Mouse (Mus musculus) intestine, postnatal 0 days (tissue): ENCODE data around the gene 2900026A02Rik. TPM values are rescaled to one million over a fixed set of nuclear protein-coding genes. Genes with fewer than 3 reads are reported as not detected.
"Not testable (repeated sequence)": the region's sequence is repeated elsewhere in the genome, so short reads cannot be mapped to it uniquely, and the experiment has no call there.

Experiments
- ATAC-seq: fragments of 200-750 bp; cut with Nextera tagmentation; 2 replicates; pipeline ENCODE4 v1.8.0; 2017; ENCODE audit warnings: mild to moderate bottlenecking, moderate TSS enrichment, moderate library complexity
- H3K27ac ChIP-seq: fragments of 300-500 bp; sonication (generic); 2 replicates; pipeline ENCODE4 v1.5.1; 2014; ENCODE audit warnings: mild to moderate bottlenecking, low read depth, low read length, moderate library complexity
- H3K27me3 ChIP-seq: fragments of 300-500 bp; sonication (generic); replicated peaks from 2 replicates; pipeline ENCODE4 v1.6.1; 2014; ENCODE audit warnings: low read length, mixed read lengths; ENCODE audit not compliant: control insufficient read depth, insufficient read depth
- H3K36me3 ChIP-seq: fragments of 300-500 bp; sonication (generic); 2 replicates; pipeline ENCODE4 v1.6.1; 2014; ENCODE audit warnings: mild to moderate bottlenecking, moderate library complexity; ENCODE audit not compliant: control insufficient read depth, insufficient read depth
- H3K4me1 ChIP-seq: fragments of 300-500 bp; sonication (generic); replicated peaks from 2 replicates; pipeline ENCODE4 v1.6.1; 2014; ENCODE audit warnings: antibody characterized with exemption, low read length, mixed read lengths; ENCODE audit not compliant: control insufficient read depth, insufficient read depth
- H3K4me2 ChIP-seq: fragments of 300-500 bp; sonication (generic); replicated peaks from 2 replicates; pipeline ENCODE4 v1.6.1; 2014; ENCODE audit warnings: low read depth, mild to moderate bottlenecking, moderate library complexity
- H3K4me3 ChIP-seq: fragments of 300-500 bp; sonication (generic); 2 replicates; pipeline ENCODE4 v1.5.1; 2014; ENCODE audit warnings: low read depth, low read length
- H3K9ac ChIP-seq: fragments of 300-500 bp; sonication (generic); 2 replicates; pipeline ENCODE4 v1.6.1; 2014; ENCODE audit warnings: mild to moderate bottlenecking, low read depth, low read length
- H3K9me3 ChIP-seq: fragments of 300-500 bp; sonication (generic); 2 replicates; pipeline ENCODE4 v1.6.1; 2016; ENCODE audit warnings: mixed run types; ENCODE audit not compliant: control insufficient read depth
- CTCF ChIP-seq: sonication (generic); IDR thresholded peaks from 2 replicates; pipeline ENCODE4 v1.5.1; 2016; ENCODE audit warnings: low read depth, mild to moderate bottlenecking, control low read depth, antibody characterized with exemption, moderate library complexity
- WGBS: fragments of 180-500 bp; shearing (Covaris S2); extraction: QIAGEN DNeasy Blood & Tissue Kit; methylation state at CpG from one replicate; pipeline ENCODE4 v1.1.7; 2014; 5-methylcytosine and 5-hydroxymethylcytosine counted together
- polyA plus RNA-seq: library from polyadenylated mRNA; unstranded; fragments of >200 nt; fragmentation: Nextera tagmentation; extraction: Ambion mirVana; gene quantifications from 2 replicates; pipeline ENCODE4 v1.2.1, GENCODE M21; 2015

Gene 2900026A02Rik
- polyA plus RNA-seq, 1 experiment from 2014 or later = 8.0 TPM

- Histone ChIP-seq H3K9ac (no peak overlapping the region), H3K9me3 (no peaks in the 10 kb centered on the region), H3K4me3 (no peak overlapping the region), H3K4me2 (no peak overlapping the region), H3K36me3 (no peaks in the 10 kb centered on the region), H3K27me3 (no peaks in the 10 kb centered on the region), H3K4me1 (peaks cover 16% of the 10 kb centered on the region), H3K27ac (peak overlapping the region; percentile 46; the same call in 1 of the 2 replicates)
- WGBS = 26% methylated on average over 20 of the region's 20 CpGs
- ATAC-seq = no peak
- TF ChIP-seq CTCF = no peak
These were observed 106.5 kb downstream of the 2900026A02Rik start for GRCm38 (mm10) chr5:113114264-113115225.

- WGBS = 16% methylated on average over 5 of the region's 5 CpGs
- Histone ChIP-seq H3K9me3 (no peaks in the 10 kb centered on the region), H3K36me3 (no peaks in the 10 kb centered on the region), H3K4me1 (peaks cover 9% of the 10 kb centered on the region), H3K4me3 (no peak overlapping the region), H3K9ac (no peak overlapping the region), H3K27me3 (no peaks in the 10 kb centered on the region), H3K27ac (peak overlapping the region; percentile 46; the same call in 1 of the 2 replicates), H3K4me2 (0 out of 2 replicates have a peak overlapping the region, but pooled peaks have one; percentile 7)
- ATAC-seq = peak; percentile 63
- no peak for TF ChIP-seq CTCF
These were observed 107.9 kb downstream of the 2900026A02Rik start for GRCm38 (mm10) chr5:113113120-113113519.

- Histone ChIP-seq H3K9me3 (no peaks in the 10 kb centered on the region), H3K4me2 (no peak overlapping the region), H3K4me3 (no peak overlapping the region), H3K27me3 (no peaks in the 10 kb centered on the region), H3K4me1 (peaks cover 9% of the 10 kb centered on the region), H3K27ac (no peak overlapping the region), H3K36me3 (no peaks in the 10 kb centered on the region), H3K9ac (no peak overlapping the region)
- no peak for TF ChIP-seq CTCF
- 23% methylated on average over 4 of the region's 4 CpGs for WGBS
- no peak for ATAC-seq
These were observed 109.7 kb downstream of the 2900026A02Rik start for GRCm38 (mm10) chr5:113111336-113111735.

GRCm38 (mm10) chr5:113110929-113111328, 110.1 kb downstream of the 2900026A02Rik start:
- WGBS = 27% methylated on average over 1 of the region's 1 CpGs
- Histone ChIP-seq H3K4me2 (no peak overlapping the region), H3K4me1 (peaks cover 9% of the 10 kb centered on the region), H3K4me3 (no peak overlapping the region), H3K9me3 (no peaks in the 10 kb centered on the region), H3K9ac (no peak overlapping the region), H3K27me3 (no peaks in the 10 kb centered on the region), H3K36me3 (no peaks in the 10 kb centered on the region), H3K27ac (no peak overlapping the region)
- no peak for ATAC-seq
- no peak for TF ChIP-seq CTCF

- peak; percentile 67 for TF ChIP-seq CTCF
- not testable (repeated sequence) for H3K9ac ChIP-seq, ATAC-seq, H3K36me3 ChIP-seq, H3K4me3 ChIP-seq, H3K27me3 ChIP-seq, H3K9me3 ChIP-seq, H3K27ac ChIP-seq, H3K4me1 ChIP-seq, H3K4me2 ChIP-seq
- WGBS = 92% methylated on average over 2 of the region's 2 CpGs
These were observed 111.4 kb downstream of the 2900026A02Rik start for GRCm38 (mm10) chr5:113109651-113110050.

- Histone ChIP-seq H3K9ac (no peak overlapping the region), H3K4me2 (no peak overlapping the region), H3K9me3 (no peaks in the 10 kb centered on the region), H3K4me3 (no peak overlapping the region), H3K4me1 (no peaks in the 10 kb centered on the region; the same call in 1 of the 2 replicates), H3K27ac (no peak overlapping the region), H3K27me3 (no peaks in the 10 kb centered on the region), H3K36me3 (no peaks in the 10 kb centered on the region; the same call in 1 of the 2 replicates)
- no peak for TF ChIP-seq CTCF
- 66% methylated on average over 11 of the region's 11 CpGs for WGBS
- ATAC-seq = no peak
These were observed 112.8 kb downstream of the 2900026A02Rik start for GRCm38 (mm10) chr5:113108165-113108764.
